Mouse (Mus musculus) monocyte, adult 59 days (primary cell): ENCODE results near the gene Itga5. TPM values are rescaled to one million over a fixed set of nuclear protein-coding genes. Genes with fewer than 3 reads are reported as not detected.

ENCODE experiments used
- total RNA-seq, 2 experiments: library from RNA; stranded (reverse); gene quantifications; one replicate each; pipeline ENCODE4 v1.2.4; 2023

The Itga5 gene
- total RNA-seq: 10 to 100 TPM; 78.4 to 84.2 TPM

DNA sequence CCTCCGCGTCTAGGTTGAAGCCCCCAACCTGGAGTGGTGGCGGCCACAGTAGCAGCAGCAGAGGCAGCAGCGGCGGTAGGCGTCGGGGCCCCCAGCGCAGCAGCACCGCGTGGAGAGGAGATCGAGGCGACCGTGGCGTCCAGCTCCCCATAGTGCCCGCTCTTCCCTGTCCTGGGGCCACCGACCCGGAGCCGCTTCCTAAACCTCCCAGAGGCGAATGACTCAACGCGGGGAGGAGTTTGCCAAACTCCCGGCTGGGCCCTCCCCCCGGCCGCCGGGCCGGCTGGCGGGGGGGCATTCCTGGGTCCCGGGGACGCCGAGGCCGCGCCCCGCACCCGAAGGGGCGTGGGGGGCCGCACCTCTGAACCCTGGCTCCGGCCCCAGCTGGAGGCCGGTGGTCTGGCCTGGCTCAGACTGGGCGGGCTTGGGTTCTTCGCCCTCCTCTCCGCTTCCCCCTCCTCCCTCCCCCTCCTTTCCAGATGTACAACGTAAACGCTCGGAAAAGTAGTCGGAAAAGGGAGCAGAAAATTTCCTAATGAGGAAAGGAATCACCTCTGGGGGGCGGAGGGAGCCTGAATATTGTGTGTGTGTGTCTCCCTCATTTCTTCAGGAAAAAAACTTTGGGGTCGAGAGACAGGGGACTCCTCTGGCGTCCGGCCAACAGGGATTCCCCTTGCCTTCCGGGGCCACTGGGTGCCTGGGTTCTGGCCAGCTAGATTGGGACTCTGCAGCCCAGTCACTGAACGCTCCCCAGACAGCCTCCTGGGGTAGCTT lies at the start of gene Itga5:
Itga5 (minus strand) TSS at position 388 of the 774 bp plus-strand sequence.

DNA sequence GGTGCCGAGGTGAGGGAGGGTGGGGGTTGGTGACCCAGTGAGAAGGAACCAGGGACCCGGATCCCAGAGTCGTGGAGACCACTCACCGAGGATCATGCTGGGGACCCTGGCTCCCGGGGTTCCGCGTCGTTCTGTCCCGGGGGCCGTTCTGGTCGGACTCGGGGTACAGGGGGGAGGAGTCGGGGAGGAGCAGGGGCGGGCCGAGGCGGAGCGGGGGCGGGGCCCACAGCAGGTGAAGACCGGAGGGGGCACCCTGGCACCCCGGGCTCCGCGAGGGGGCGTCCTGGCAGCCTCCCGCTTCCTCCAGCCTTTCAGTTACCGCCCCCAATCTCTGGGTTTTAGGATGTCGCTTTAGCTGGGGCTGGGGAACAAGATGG lies 26.6 kb downstream of the Itga5 start, which contains the start of gene Zfp385a:
Zfp385a (minus strand) TSS at position 133 of the 377 bp plus-strand sequence.

DNA sequence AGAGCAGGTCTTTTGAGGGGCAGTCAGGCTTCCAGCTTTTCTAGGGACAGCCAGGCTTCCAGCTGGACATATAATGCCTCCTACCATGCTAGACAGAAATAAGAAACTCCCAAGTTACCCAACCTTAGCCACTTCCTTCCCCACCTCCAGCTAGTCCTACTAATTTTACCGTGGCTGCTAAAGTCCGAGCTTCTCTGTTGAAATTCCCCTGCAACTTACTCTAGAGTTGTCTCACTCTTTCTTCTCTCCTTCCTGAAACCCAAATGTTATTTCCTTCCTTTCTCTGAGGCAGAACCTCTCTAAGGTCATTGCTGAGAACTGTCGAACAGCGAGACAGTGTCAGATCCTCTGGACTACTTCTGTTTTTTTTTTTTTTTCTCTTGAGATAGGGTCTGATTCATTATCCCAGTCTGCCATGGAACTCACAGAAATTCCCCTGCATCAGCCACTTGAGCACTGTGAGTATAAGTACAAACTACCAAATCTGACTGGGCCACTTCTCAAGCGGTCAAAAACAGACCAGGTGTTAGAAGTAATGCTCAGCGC lies 56.1 kb downstream of the Itga5 start, which contains the start of gene Gpr84:
Gpr84 (minus strand) TSS at position 248 of the 546 bp plus-strand sequence.

Other genes with a start within 250 kb of the Itga5 start
- 1 to 10 TPM; 3.2 to 3.5 TPM for gene Smug1, start 199.7 kb downstream of the Itga5 start, total RNA-seq
- 10 to 100 TPM in 1 of 2 experiments, 1 to 10 TPM in 1; 9.1 to 13.8 TPM for gene Cbx5, start 126.9 kb downstream of the Itga5 start, total RNA-seq
- gene Hnrnpa1, start 126.3 kb downstream of the Itga5 start, total RNA-seq: 100 to 1,000 TPM; 297 to 355 TPM
- gene Nfe2, start 108.4 kb downstream of the Itga5 start, total RNA-seq: 100 to 1,000 TPM; 104 to 107 TPM
- 100 to 1,000 TPM; 107 to 123 TPM for gene Copz1, start 94.0 kb downstream of the Itga5 start, total RNA-seq
- gene Gpr84, start 56.2 kb downstream of the Itga5 start, total RNA-seq: 1 to 10 TPM; 1.3 to 2.1 TPM
- 100 to 1,000 TPM; 119 to 145 TPM for gene Zfp385a, start 26.7 kb downstream of the Itga5 start, total RNA-seq
- gene Gtsf1, start 63.7 kb upstream of the Itga5 start, total RNA-seq: under 1 TPM in 1 of 2 experiments, not detected in 1; 0.82 TPM
- gene Gtsf2, start 81.7 kb upstream of the Itga5 start, total RNA-seq: not detected
- gene Nckap1l, start 87.0 kb upstream of the Itga5 start, total RNA-seq: 100 to 1,000 TPM; 366 to 377 TPM
- gene Pde1b, start 136.3 kb upstream of the Itga5 start, total RNA-seq: 10 to 100 TPM; 57.6 to 73.3 TPM
- not detected for gene Ppp1r1a, start 171.2 kb upstream of the Itga5 start, total RNA-seq
- not detected for gene Glycam1, start 198.3 kb upstream of the Itga5 start, total RNA-seq